In genomic region chr9:33240914-33241635, GRCm38 (mm10) we compare ENCODE assay signal across 22 mouse cellular contexts.
DNase-seq lines count a peak whose midpoint lies in the region; ATAC-seq lines count a peak whose summit lies in the region.
"Had no signal": no experiment of that assay in that cellular context is flagged by ENCODE, and none has a peak within 500 bp of the region (broad histone marks: within the 10 kb centered on the region; RNA-seq: fewer than 3 reads in every experiment).

No protein-coding gene starts in this region.

- DNase-seq in adrenal gland, adult 2 months: peak; percentile 23
- DNase-seq in adrenal gland, postnatal 10 days: no peak
- DNase-seq in 3T3-L1 (ENCODE audit: low read depth, low spot score): peak; percentile 95
- DNase-seq in liver, embryonic 13.5 days: no peak
- DNase-seq in right cerebral cortex, postnatal 14 days: no peak
- no peak for DNase-seq in left cerebral cortex, postnatal 4 days
- no peak for DNase-seq in ovary, postnatal 14 days (ENCODE audit: low spot score)
- DNase-seq: adrenal gland, postnatal 14 days; cerebellum, adult 2 months; cerebellum, postnatal 25 days; kidney, adult 11 months; kidney, postnatal 4 days; lung, embryonic 14.5 days; lung, postnatal 36 days; right cerebral cortex, postnatal 25 days had no signal

- no peak overlapping the region for H3K9ac ChIP-seq in liver, embryonic 13.5 days
- H3K9ac ChIP-seq: lung, embryonic 14.5 days; midbrain, embryonic 15.5 days had no signal

- no peaks in the 10 kb centered on the region for H3K36me3 ChIP-seq in liver, embryonic 13.5 days
- H3K36me3 ChIP-seq: heart, embryonic 10.5 days; hindbrain, embryonic 10.5 days; limb, embryonic 10.5 days; midbrain, embryonic 15.5 days had no signal

- no peak overlapping the region for H3K4me3 ChIP-seq in liver, embryonic 13.5 days (replicated peaks)
- H3K4me3 ChIP-seq: erythroblast, embryonic 14.5 days; heart, embryonic 10.5 days; hindbrain, embryonic 10.5 days; limb, embryonic 10.5 days; midbrain, embryonic 15.5 days had no signal

- WGBS in liver, embryonic 13.5 days (ENCODE audit: insufficient replicate concordance): 23% methylated on average over 3 of the region's 3 CpGs

- intact Hi-C loops in left cerebral cortex, postnatal 4 days (cut with DNase I): loop anchor here (10.0 kb wide), 3 partner anchors 146 to 966 kb away; no protein-coding TSS in a partner anchor

- H3K9me3 ChIP-seq in liver, embryonic 13.5 days (replicated peaks): no peaks in the 10 kb centered on the region
- H3K9me3 ChIP-seq: heart, embryonic 10.5 days; hindbrain, embryonic 10.5 days; limb, embryonic 10.5 days; midbrain, embryonic 15.5 days had no signal

- peak; percentile 88 for ATAC-seq in common myeloid progenitor, adult 5-6 weeks (replicated peaks; ENCODE audit: low read depth, poor library complexity, severe bottlenecking)
- ATAC-seq in liver, embryonic 13.5 days (ENCODE audit: low read depth): 0 out of 2 replicates have a peak, but pooled peaks have one; percentile 57
- ATAC-seq: forebrain, embryonic 14.5 days; midbrain, embryonic 15.5 days had no signal

- H3K27ac ChIP-seq in liver, embryonic 13.5 days: no peak overlapping the region
- H3K27ac ChIP-seq: heart, embryonic 10.5 days; hindbrain, embryonic 10.5 days; limb, embryonic 10.5 days; midbrain, embryonic 15.5 days had no signal

- H3K4me1 ChIP-seq in liver, embryonic 13.5 days (replicated peaks): 0 out of 2 replicates have a peak, but pooled peaks cover 4% of the 10 kb centered on the region
- H3K4me1 ChIP-seq: heart, embryonic 10.5 days; hindbrain, embryonic 10.5 days; limb, embryonic 10.5 days; midbrain, embryonic 15.5 days had no signal

- H3K27me3 ChIP-seq in liver, embryonic 13.5 days: no peaks in the 10 kb centered on the region
- H3K27me3 ChIP-seq: midbrain, embryonic 15.5 days had no signal

- no peak overlapping the region for H3K4me2 ChIP-seq in liver, embryonic 13.5 days
- H3K4me2 ChIP-seq: lung, embryonic 14.5 days; midbrain, embryonic 15.5 days had no signal

Comparison
In these comparisons a context has a peak if more than half of its experiments do, and no peak if none do; other contexts are left out.
1. DNase-seq: peak in adrenal gland, adult 2 months (single experiment) and 3T3-L1 (single experiment); none in adrenal gland, postnatal 10 days (single experiment), liver, embryonic 13.5 days (single experiment), right cerebral cortex, postnatal 14 days (single experiment), left cerebral cortex, postnatal 4 days (single experiment) and ovary, postnatal 14 days (single experiment).